Mouse (Mus musculus): ENCODE measurements around the gene Snapc3.

GRCm38 (mm10) chr4:83514183-83514582 lies 96.7 kb downstream of the Snapc3 start:
- TF ChIP-seq CTCF (IDR thresholded peaks at IDR 0.05; ENCODE audit: low read depth) (no peak), EP300 (IDR thresholded peaks at IDR 0.05; ENCODE audit: low read depth) (no peak)

All from heart, postnatal 0 days (tissue).